Mouse (Mus musculus): Measurements from ENCODE around the gene Pds5b.

DNA sequence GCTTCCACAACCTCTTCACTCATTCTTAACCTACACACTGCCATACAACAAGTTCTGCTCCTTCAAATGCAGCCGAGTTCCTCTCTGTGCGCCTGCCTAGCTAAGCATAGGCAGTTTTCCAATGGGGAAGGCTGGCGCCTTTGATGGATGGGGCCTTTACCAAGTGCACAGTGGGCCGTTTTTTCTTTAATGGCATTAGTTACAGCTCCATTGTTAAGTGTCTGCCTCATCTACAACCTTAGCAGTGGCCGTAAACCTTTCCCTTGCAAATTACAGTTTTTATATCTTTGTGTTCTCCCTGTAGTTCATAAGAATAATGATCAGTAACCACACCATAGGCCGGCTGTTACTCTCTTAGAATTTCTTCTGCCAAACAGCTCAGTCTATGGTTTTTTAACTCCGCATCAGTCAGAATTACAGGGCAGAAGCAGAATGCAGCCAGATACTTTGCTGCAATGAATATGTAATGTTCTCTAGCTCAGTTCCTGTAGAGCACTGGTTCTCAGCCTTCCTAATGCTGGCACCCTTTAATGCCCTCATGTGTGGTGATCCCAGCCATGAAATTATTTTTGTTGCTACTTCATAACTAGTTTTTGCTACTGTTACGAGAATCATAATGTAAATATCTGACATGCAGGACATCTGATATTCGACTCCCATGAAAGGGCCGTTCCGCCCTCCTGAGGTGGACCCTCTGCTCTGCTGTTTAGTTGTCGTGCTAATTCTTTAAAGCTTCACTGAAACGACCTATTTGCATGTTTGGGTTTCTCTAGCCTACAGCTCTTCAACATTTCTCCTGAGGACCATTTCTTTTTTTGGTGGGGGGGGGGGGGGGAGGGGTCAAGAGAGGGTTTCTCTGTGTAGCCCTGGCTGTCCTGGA is 140.8 kb downstream of the Pds5b start:
- TF ChIP-seq CTCF (IDR thresholded peaks at IDR 0.05; ENCODE audit: extremely low read depth, insufficient read depth, insufficient read length, insufficient replicate concordance) = no peak
- TF ChIP-seq POLR2A (IDR thresholded peaks at IDR 0.05; ENCODE audit: low read depth, low read length) = no peak
